Mouse (Mus musculus): ENCODE measurements at regions not wholly inside any gene's neighbourhood (a gene's known extent, or its start where the extent isn't known, plus 50 kb on each side); places are given as distances from the start of the nearest gene placed in this dataset.

DNA sequence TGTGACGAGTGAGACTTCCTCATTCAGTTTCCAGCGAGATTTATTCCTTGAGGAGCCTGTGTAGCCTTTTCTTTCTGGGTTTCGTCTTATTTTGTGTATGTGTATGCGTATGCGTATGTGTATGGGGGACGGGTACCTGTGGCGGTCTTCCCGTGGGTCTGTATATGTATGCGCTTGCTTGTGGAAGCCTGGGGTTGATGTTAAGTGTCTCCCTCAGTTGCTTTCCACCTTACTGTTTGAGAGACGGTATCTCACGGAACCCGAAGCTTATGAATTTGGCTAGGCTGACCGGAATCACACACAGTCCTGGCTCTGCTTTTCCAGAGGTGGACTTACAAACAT lies 87.1 kb downstream of the Ankrd50 start:
- H3K27ac ChIP-seq (ENCODE audit: low read length) = no peak overlapping the region
- ATAC-seq (replicated peaks; ENCODE audit: extremely low read depth, insufficient read depth, low FRiP score) = no peak
- H3K4me2 ChIP-seq (ENCODE audit: low read depth, low read length) = no peak overlapping the region
- no peaks in the 10 kb centered on the region for H3K9me3 ChIP-seq (replicated peaks; ENCODE audit: control insufficient read depth, low read length)
- no peak overlapping the region for H3K9ac ChIP-seq (ENCODE audit: low read length)
- no peaks in the 10 kb centered on the region; the same call in none of the 2 replicates for H3K27me3 ChIP-seq (ENCODE audit: control insufficient read depth, insufficient read depth, low read length)
- no peaks in the 10 kb centered on the region for H3K36me3 ChIP-seq (ENCODE audit: control insufficient read depth, insufficient read depth)
- no peak overlapping the region for H3K4me3 ChIP-seq (ENCODE audit: low read length)
- 77% methylated on average over 13 of the region's 13 CpGs for WGBS
- no peaks in the 10 kb centered on the region for H3K4me1 ChIP-seq (ENCODE audit: control insufficient read depth, insufficient read depth, low read length)

DNA sequence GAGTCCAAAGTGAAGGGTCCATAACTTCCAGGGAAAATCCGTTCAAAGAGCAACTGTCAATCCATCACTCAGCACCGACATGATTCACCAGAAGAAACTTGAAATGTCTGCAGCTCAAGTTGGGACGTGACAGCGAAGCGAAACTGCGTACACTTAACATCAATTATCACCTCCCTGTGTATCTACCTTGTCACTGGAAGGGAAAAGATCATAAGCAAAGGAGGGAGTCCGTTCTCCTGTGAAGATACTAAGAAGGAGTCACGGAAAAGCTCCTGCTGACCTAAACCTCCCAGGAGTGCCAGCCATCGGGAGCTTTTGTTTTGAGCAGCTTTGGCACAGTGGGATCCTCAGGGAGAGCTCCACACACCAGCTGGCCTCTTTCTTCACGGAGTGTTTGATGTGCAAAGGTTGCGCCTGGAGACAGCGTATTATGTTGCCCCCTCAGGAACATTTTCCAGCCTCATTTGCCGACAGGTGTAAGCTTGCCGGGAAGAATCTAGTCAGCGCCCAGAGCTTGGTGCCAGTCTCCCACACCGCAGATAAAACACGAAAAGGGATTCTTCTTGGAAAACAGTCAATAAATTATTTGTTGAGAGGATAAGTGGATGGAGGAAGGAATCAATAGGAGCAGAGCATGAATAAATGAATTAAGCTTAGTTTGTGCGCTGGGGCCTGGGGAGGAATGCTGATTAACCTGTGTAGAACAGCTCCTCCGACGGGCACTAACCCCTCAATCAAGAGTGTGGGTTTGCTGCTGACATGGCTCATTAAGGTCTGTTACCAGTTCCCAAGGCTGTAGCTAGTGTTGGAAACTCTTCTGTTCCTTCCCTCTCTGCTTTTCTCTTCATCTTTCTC lies 87.7 kb downstream of the Ankrd50 start:
- ATAC-seq (replicated peaks; ENCODE audit: extremely low read depth, insufficient read depth, low FRiP score) = no peak
- Histone ChIP-seq H3K9ac (ENCODE audit: low read length) (0 out of 2 replicates have a peak overlapping the region, but pooled peaks have one; percentile 18), H3K4me3 (ENCODE audit: low read length) (peak overlapping the region; percentile 42), H3K27me3 (ENCODE audit: control insufficient read depth, insufficient read depth, low read length) (no peaks in the 10 kb centered on the region; the same call in none of the 2 replicates), H3K4me2 (ENCODE audit: low read depth, low read length) (peak overlapping the region; percentile 63), H3K4me1 (ENCODE audit: control insufficient read depth, insufficient read depth, low read length) (no peaks in the 10 kb centered on the region), H3K27ac (ENCODE audit: low read length) (no peak overlapping the region), H3K9me3 (replicated peaks; ENCODE audit: control insufficient read depth, low read length) (no peaks in the 10 kb centered on the region), H3K36me3 (ENCODE audit: control insufficient read depth, insufficient read depth) (no peaks in the 10 kb centered on the region)
- 7% methylated on average over 20 of the region's 20 CpGs for WGBS

DNA sequence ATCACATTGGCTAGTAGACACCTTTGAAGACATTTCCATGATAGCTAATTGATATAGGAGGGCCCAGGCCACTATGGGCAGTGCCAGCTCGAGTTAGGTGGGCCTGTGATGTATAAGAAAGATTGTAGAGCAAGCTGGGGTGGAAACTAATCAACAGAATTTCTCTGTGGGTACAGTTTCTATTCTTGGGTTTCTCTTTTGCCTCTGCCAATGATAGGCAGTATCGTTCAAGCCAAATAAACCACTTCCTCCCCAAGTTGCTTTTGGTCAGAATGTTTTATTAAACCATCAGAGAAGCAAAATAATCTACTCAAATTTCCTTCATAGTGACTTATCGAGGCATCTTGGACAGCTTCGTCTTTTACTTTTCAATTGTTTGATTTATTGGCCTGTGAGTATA lies 90.3 kb downstream of the Ankrd50 start:
- no peak overlapping the region for H3K4me2 ChIP-seq (ENCODE audit: low read depth, low read length)
- no peak overlapping the region for H3K4me3 ChIP-seq (ENCODE audit: low read length)
- no peaks in the 10 kb centered on the region for H3K36me3 ChIP-seq (ENCODE audit: control insufficient read depth, insufficient read depth)
- 80% methylated on average over 4 of the region's 4 CpGs for WGBS
- no peak for ATAC-seq (replicated peaks; ENCODE audit: extremely low read depth, insufficient read depth, low FRiP score)
- H3K9ac ChIP-seq (ENCODE audit: low read length) = no peak overlapping the region
- H3K27ac ChIP-seq (ENCODE audit: low read length) = no peak overlapping the region
- no peaks in the 10 kb centered on the region for H3K9me3 ChIP-seq (replicated peaks; ENCODE audit: control insufficient read depth, low read length)
- no peaks in the 10 kb centered on the region; the same call in none of the 2 replicates for H3K27me3 ChIP-seq (ENCODE audit: control insufficient read depth, insufficient read depth, low read length)
- no peaks in the 10 kb centered on the region for H3K4me1 ChIP-seq (ENCODE audit: control insufficient read depth, insufficient read depth, low read length)

DNA sequence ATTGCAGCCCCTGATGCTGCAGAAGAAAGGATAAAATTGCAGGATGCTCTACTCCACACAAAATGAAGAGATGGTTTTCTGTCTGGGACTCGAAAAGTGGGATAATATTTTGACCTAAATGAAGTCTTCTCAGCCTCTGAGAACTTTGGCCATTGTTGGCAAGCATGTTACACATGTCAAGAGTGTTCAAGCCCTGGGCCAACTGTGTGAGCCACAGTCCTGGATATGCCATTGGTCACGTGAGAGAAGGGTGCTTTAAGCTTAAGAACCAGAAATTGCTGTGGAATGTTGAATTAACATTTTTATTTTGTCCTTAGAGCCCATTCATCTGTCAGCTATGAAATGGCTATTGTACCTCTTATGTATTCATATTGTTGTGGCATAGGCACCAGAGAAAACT lies 95.0 kb downstream of the Ankrd50 start:
- Histone ChIP-seq H3K4me3 (ENCODE audit: low read length) (no peak overlapping the region), H3K4me2 (ENCODE audit: low read depth, low read length) (no peak overlapping the region), H3K27me3 (ENCODE audit: control insufficient read depth, insufficient read depth, low read length) (no peaks in the 10 kb centered on the region), H3K27ac (ENCODE audit: low read length) (no peak overlapping the region), H3K4me1 (ENCODE audit: control insufficient read depth, insufficient read depth, low read length) (no peaks in the 10 kb centered on the region), H3K9ac (ENCODE audit: low read length) (no peak overlapping the region), H3K9me3 (replicated peaks; ENCODE audit: control insufficient read depth, low read length) (no peaks in the 10 kb centered on the region), H3K36me3 (ENCODE audit: control insufficient read depth, insufficient read depth) (0 out of 2 replicates have a peak, but pooled peaks cover 3% of the 10 kb centered on the region)
- WGBS = 73% methylated on average over 2 of the region's 2 CpGs
- no peak for ATAC-seq (replicated peaks; ENCODE audit: extremely low read depth, insufficient read depth, low FRiP score)

DNA sequence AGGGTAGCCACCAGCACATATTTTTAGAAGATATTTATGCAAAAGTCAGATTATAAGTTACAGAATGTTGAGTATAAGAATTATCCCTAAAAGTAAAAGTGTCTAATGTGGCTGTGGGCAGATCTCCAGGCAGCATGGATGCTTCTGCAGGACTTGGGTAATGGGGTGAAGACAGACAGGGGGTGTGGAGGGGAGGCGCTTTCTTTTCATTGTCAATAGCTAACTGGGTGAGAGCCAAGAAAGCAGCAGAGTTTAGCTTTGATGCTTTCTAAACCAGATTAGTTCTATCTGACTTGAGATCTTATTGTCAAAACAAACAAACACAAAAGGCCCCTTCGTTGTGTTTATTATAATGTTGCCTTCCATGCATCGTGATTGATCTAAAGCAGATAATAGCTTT lies 95.7 kb downstream of the Ankrd50 start:
- Histone ChIP-seq H3K4me3 (ENCODE audit: low read length) (no peak overlapping the region), H3K9me3 (replicated peaks; ENCODE audit: control insufficient read depth, low read length) (no peaks in the 10 kb centered on the region), H3K4me1 (ENCODE audit: control insufficient read depth, insufficient read depth, low read length) (no peaks in the 10 kb centered on the region), H3K27ac (ENCODE audit: low read length) (no peak overlapping the region), H3K27me3 (ENCODE audit: control insufficient read depth, insufficient read depth, low read length) (no peaks in the 10 kb centered on the region), H3K4me2 (ENCODE audit: low read depth, low read length) (no peak overlapping the region), H3K9ac (ENCODE audit: low read length) (no peak overlapping the region), H3K36me3 (ENCODE audit: control insufficient read depth, insufficient read depth) (0 out of 2 replicates have a peak, but pooled peaks cover 3% of the 10 kb centered on the region)
- 41% methylated on average over 3 of the region's 3 CpGs for WGBS
- ATAC-seq (replicated peaks; ENCODE audit: extremely low read depth, insufficient read depth, low FRiP score) = no peak

DNA sequence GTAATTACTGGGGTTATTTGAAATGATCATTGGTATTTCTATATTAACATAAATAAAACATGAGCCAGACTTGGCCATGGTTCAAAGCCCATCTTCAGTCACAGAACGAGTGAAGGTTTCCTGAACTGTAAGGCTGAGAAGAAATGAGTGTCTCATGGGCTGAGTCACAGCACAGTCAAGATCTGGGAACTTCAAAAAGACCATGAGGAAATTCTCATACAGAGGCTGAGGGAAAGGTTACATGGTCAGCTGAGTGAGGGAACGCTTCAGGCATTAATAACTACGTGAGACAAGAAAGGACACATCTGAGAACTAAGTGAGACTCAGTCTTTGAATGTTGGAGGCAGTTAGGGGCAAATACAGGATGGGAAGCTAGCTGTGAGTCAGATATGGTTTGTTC lies 101.9 kb downstream of the Ankrd50 start:
- Histone ChIP-seq H3K4me1 (ENCODE audit: control insufficient read depth, insufficient read depth, low read length) (no peaks in the 10 kb centered on the region), H3K9ac (ENCODE audit: low read length) (no peak overlapping the region), H3K36me3 (ENCODE audit: control insufficient read depth, insufficient read depth) (0 out of 2 replicates have a peak, but pooled peaks cover 3% of the 10 kb centered on the region), H3K9me3 (replicated peaks; ENCODE audit: control insufficient read depth, low read length) (peaks cover 3% of the 10 kb centered on the region; the same call in 1 of the 2 replicates), H3K27ac (ENCODE audit: low read length) (no peak overlapping the region), H3K4me2 (ENCODE audit: low read depth, low read length) (no peak overlapping the region), H3K27me3 (ENCODE audit: control insufficient read depth, insufficient read depth, low read length) (no peaks in the 10 kb centered on the region), H3K4me3 (ENCODE audit: low read length) (no peak overlapping the region)
- ATAC-seq (replicated peaks; ENCODE audit: extremely low read depth, insufficient read depth, low FRiP score) = no peak
- WGBS = 60% methylated on average over 3 of the region's 3 CpGs

DNA sequence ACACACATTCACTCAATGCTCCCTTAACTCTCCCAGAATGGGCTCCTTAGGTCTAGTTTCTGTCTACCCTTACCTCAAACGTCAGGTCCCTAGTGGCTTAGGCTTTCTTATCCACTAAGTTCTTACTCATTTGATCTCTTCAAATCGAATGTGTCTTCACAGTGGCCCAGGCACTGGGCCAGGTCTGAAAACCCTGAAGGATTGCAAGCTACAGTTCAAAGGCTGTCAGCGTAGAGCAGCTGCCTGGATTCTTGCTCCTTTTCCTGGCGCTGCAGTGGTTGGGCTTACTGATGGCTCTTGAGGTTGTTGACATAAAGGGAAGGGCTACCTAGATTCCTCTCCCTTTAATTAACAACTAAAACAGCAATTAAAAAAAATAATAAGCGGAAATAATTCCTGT lies 103.0 kb downstream of the Ankrd50 start:
- WGBS = 27% methylated on average over 5 of the region's 5 CpGs
- Histone ChIP-seq H3K27ac (ENCODE audit: low read length) (no peak overlapping the region), H3K9ac (ENCODE audit: low read length) (no peak overlapping the region), H3K4me3 (ENCODE audit: low read length) (no peak overlapping the region), H3K9me3 (replicated peaks; ENCODE audit: control insufficient read depth, low read length) (peaks cover 3% of the 10 kb centered on the region; the same call in 1 of the 2 replicates), H3K4me2 (ENCODE audit: low read depth, low read length) (no peak overlapping the region), H3K36me3 (ENCODE audit: control insufficient read depth, insufficient read depth) (0 out of 2 replicates have a peak, but pooled peaks cover 3% of the 10 kb centered on the region), H3K27me3 (ENCODE audit: control insufficient read depth, insufficient read depth, low read length) (no peaks in the 10 kb centered on the region), H3K4me1 (ENCODE audit: control insufficient read depth, insufficient read depth, low read length) (no peaks in the 10 kb centered on the region)
- ATAC-seq (replicated peaks; ENCODE audit: extremely low read depth, insufficient read depth, low FRiP score) = no peak; the same call in 1 of the 2 replicates

DNA sequence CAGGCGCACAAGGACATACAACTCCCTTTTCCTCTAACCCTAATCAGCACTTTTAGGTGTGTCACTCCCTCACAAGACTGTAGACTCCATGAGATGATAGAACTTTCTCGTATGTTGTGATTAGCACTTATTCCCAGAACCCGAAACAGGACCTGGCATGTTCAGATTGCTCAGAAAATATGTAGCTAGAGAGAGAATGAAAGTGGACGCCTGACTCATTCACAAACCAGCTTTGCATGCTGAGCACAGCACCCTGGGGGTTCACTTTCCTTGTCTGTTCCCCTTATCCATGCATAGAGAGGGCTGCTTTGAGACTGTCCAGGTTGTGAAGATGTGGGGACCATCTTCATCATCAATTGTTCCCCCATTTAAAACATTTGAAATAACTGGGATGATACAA lies 111.0 kb downstream of the Ankrd50 start:
- WGBS = 62% methylated on average over 4 of the region's 4 CpGs
- Histone ChIP-seq H3K27ac (ENCODE audit: low read length) (no peak overlapping the region), H3K4me2 (ENCODE audit: low read depth, low read length) (no peak overlapping the region), H3K9me3 (replicated peaks; ENCODE audit: control insufficient read depth, low read length) (no peaks in the 10 kb centered on the region), H3K36me3 (ENCODE audit: control insufficient read depth, insufficient read depth) (no peaks in the 10 kb centered on the region), H3K9ac (ENCODE audit: low read length) (no peak overlapping the region), H3K4me3 (ENCODE audit: low read length) (no peak overlapping the region), H3K4me1 (ENCODE audit: control insufficient read depth, insufficient read depth, low read length) (no peaks in the 10 kb centered on the region), H3K27me3 (ENCODE audit: control insufficient read depth, insufficient read depth, low read length) (no peaks in the 10 kb centered on the region)
- no peak for ATAC-seq (replicated peaks; ENCODE audit: extremely low read depth, insufficient read depth, low FRiP score)

DNA sequence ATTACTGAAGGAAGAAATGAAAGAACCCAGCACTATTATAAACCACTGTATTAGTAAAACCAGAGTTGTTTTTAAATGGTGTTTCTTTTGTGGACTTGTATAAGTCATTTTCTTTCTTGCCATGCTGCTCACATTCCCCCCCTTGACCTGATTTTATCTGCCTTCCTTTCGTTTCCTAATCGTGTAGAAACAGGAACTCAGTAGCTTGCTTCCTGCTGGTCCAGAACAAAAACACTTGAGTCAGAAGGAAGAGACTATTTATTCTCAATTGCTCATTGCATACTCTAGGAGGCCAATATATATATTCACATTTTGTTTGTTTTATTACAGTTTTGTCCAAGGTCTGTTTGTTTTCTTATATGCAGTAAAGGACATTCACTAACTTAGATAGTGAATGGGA lies 112.9 kb downstream of the Ankrd50 start:
- H3K9me3 ChIP-seq (replicated peaks; ENCODE audit: control insufficient read depth, low read length) = no peaks in the 10 kb centered on the region
- H3K4me3 ChIP-seq (ENCODE audit: low read length) = no peak overlapping the region
- no peak overlapping the region for H3K9ac ChIP-seq (ENCODE audit: low read length)
- no peaks in the 10 kb centered on the region for H3K27me3 ChIP-seq (ENCODE audit: control insufficient read depth, insufficient read depth, low read length)
- H3K36me3 ChIP-seq (ENCODE audit: control insufficient read depth, insufficient read depth) = no peaks in the 10 kb centered on the region
- WGBS = 21% methylated on average over 2 of the region's 2 CpGs
- H3K4me2 ChIP-seq (ENCODE audit: low read depth, low read length) = no peak overlapping the region
- no peaks in the 10 kb centered on the region for H3K4me1 ChIP-seq (ENCODE audit: control insufficient read depth, insufficient read depth, low read length)
- no peak for ATAC-seq (replicated peaks; ENCODE audit: extremely low read depth, insufficient read depth, low FRiP score)
- H3K27ac ChIP-seq (ENCODE audit: low read length) = no peak overlapping the region
